Mouse (Mus musculus) heart, adult 2 months (tissue): Measurements from ENCODE around the gene Fzr1.

Experiments
- CTCF ChIP-seq: fragments of 200-600 bp; IDR thresholded peaks from 2 replicates; pipeline ENCODE4 v1.8.1; 2022; ENCODE audit warnings: antibody characterized with exemption, mild to moderate bottlenecking, moderate library complexity
- EP300 ChIP-seq: fragments of 200-500 bp; IDR thresholded peaks from 2 replicates; pipeline ENCODE4 v1.6.1; 2011; ENCODE audit warnings: low read depth, low read length, control low read depth; ENCODE audit not compliant: insufficient read depth
- POLR2A ChIP-seq: fragments of 200-500 bp; IDR thresholded peaks from 2 replicates; pipeline ENCODE4 v1.6.1; 2011; ENCODE audit warnings: mild to moderate bottlenecking, low read depth, low read length, control low read depth; ENCODE audit not compliant: insufficient read depth

DNA sequence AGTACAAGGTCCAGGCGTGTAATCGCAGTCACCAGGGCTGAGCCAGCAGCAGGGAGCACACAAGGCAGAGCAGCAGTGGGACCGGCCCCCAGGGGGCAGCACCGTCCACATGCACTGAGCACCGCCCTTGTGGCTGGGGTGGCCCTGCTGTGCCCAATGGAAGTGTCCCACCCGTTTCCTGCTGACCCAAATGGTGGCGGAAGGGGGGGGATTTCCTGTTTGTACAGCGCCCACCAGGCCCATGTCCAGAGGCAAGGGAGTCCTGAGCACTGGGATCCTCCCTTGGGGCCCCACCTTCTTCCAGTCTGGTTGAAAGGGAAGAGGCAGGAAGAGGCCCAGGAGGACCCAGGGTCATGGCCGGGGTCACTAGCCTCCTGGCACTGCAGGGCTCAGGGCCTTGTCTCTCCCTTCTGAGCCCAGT lies 30.6 kb upstream of the Fzr1 start:
- TF ChIP-seq EP300 = peak; percentile 97; the same call in 1 of the 2 replicates
- peak; percentile 99 for TF ChIP-seq CTCF
- no peak; the same call in 1 of the 2 replicates for TF ChIP-seq POLR2A
